Mouse (Mus musculus): ENCODE results near the gene Prkar2b. TPM values are rescaled to one million over a fixed set of nuclear protein-coding genes. Genes with fewer than 3 reads are reported as not detected.

The Prkar2b gene
- polyA plus RNA-seq, 1 experiment from 2014 or later = 50.1 TPM

DNA sequence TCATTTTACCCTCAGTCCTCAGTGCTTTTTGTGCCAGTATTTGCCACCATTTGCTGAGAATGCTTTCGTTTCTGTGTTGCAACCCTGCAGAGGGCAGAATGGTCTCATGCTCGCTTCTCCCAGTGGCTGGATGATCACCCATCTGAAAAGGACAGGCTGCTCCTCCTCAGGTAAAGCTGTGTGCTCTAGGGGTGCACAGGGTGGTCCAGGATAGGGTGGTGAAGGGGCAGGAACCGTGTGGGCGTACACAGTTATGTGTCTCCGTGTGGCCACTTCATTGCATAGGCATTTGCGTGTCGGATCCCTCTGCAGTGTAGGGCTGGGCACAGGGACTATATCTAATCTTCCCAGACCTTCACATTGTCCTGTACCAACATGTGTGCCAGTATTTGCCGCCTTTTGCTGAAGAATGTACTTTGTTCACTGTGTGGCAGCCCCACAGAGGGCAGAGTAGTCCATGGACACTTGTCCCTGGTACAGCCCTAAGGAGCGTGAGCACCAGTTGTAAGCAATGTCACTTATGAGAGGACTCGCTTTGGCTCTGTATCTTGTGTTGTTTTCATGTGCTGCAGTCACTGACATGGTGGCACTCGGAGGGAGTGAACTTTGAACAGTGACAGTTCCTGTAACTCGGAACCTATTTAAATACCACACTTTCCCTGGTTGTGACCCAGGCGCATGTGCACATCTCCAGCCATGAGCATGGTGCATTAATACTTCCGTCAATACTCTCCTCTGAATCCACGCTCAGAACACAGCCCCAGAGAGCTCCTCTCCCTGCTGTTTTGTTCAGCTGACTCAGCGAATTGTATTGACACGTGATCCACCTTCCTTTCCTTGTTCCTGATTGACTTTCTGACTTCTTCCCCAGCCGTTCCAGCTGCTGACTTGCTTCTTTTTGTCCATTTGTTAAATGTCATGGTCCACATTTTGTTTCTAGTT, 140.4 kb downstream of the Prkar2b start:
- Histone ChIP-seq H3K9me3 (ENCODE audit: control insufficient read depth, low read length) (no peaks in the 10 kb centered on the region), H3K27me3 (ENCODE audit: control insufficient read depth, insufficient read depth, low read length) (no peaks in the 10 kb centered on the region), H3K36me3 (ENCODE audit: control insufficient read depth, insufficient read depth, low read length) (no peaks in the 10 kb centered on the region; the same call in 1 of the 2 replicates), H3K4me3 (ENCODE audit: low read depth, low read length) (no peak overlapping the region), H3K4me2 (ENCODE audit: low read depth, low read length, severe bottlenecking) (no peak overlapping the region), H3K4me1 (replicated peaks; ENCODE audit: control insufficient read depth, insufficient read depth, low read length) (no peaks in the 10 kb centered on the region), H3K27ac (ENCODE audit: low read depth, low read length) (no peak overlapping the region), H3K9ac (ENCODE audit: low read length) (no peak overlapping the region)
- no peak for DNase-seq (ENCODE audit: low spot score)
- 85% methylated on average over 18 of the region's 18 CpGs for WGBS
- ATAC-seq (replicated peaks; ENCODE audit: low FRiP score) = no peak

DNA sequence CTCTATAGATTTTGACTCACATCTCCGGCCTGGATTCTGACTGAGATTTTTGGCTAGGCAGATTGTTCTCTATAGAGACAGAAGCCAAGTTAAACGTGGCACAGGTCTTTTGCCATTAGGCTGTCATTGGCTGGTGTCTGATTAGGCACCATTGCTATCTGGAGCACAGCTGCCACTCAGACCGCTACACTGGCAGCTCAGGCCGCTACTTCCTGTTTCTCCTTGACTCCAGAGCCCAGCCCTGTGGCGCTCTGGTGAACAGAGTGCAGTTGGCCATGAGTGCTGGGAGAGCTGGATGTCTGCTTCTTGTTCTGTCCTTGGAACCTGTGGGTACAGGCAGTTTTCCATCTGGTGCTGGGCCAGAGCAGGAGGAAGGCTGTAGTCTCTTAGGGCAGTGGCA, 143.9 kb downstream of the Prkar2b start:
- H3K4me1 ChIP-seq (replicated peaks; ENCODE audit: control insufficient read depth, insufficient read depth, low read length) = no peaks in the 10 kb centered on the region
- H3K9me3 ChIP-seq (ENCODE audit: control insufficient read depth, low read length) = no peaks in the 10 kb centered on the region
- no peak for DNase-seq (ENCODE audit: low spot score)
- H3K27ac ChIP-seq (ENCODE audit: low read depth, low read length) = no peak overlapping the region
- WGBS = 85% methylated on average over 5 of the region's 5 CpGs
- no peak overlapping the region for H3K4me3 ChIP-seq (ENCODE audit: low read depth, low read length)
- ATAC-seq (replicated peaks; ENCODE audit: low FRiP score) = no peak
- H3K4me2 ChIP-seq (ENCODE audit: low read depth, low read length, severe bottlenecking) = no peak overlapping the region
- H3K36me3 ChIP-seq (ENCODE audit: control insufficient read depth, insufficient read depth, low read length) = no peaks in the 10 kb centered on the region
- H3K27me3 ChIP-seq (ENCODE audit: control insufficient read depth, insufficient read depth, low read length) = no peaks in the 10 kb centered on the region
- no peak overlapping the region for H3K9ac ChIP-seq (ENCODE audit: low read length)

DNA sequence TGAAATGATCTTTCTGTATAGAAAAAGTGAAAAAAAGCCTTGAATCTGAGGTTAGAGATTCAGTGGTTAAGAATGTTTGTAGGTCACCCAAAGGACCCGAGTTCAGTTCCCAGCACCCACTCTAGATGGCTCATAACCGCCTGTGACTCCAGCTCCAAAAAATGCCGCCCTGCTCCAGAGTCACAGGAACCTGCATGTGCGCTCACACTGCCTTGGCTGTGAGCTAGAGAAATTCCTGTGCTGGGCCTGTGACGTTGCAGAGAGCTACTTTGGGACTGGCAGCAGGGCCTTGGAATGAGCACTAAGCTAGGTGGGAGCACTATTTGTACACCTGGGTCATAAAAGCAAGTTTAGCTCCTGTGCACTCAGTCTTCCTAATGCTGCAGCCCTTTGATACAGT, 144.4 kb downstream of the Prkar2b start:
- Histone ChIP-seq H3K36me3 (ENCODE audit: control insufficient read depth, insufficient read depth, low read length) (no peaks in the 10 kb centered on the region), H3K4me3 (ENCODE audit: low read depth, low read length) (no peak overlapping the region), H3K9me3 (ENCODE audit: control insufficient read depth, low read length) (no peaks in the 10 kb centered on the region), H3K9ac (ENCODE audit: low read length) (no peak overlapping the region), H3K4me1 (replicated peaks; ENCODE audit: control insufficient read depth, insufficient read depth, low read length) (no peaks in the 10 kb centered on the region), H3K27ac (ENCODE audit: low read depth, low read length) (no peak overlapping the region), H3K27me3 (ENCODE audit: control insufficient read depth, insufficient read depth, low read length) (no peaks in the 10 kb centered on the region), H3K4me2 (ENCODE audit: low read depth, low read length, severe bottlenecking) (no peak overlapping the region)
- DNase-seq (ENCODE audit: low spot score) = no peak
- WGBS = 95% methylated on average over 5 of the region's 5 CpGs
- no peak for ATAC-seq (replicated peaks; ENCODE audit: low FRiP score)

DNA sequence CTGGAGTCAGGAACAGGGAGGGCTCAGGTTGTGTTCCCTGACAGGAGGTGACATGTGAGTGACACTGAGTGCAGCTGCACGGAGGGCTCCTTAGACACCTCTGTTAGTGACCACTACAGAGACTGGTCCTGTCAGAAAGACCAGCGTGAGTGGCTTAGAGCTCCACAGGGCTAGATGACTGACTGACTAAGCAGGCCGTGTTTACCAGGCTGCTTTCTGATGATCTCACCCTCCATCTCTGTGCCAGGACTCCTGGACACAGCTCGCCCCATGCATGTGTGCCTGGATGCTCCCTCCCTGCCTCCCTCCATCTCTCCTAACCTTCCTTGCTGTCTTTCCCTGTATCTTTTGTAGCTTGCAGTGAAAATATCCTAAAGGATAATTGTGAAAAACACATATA, 147.5 kb downstream of the Prkar2b start:
- H3K36me3 ChIP-seq (ENCODE audit: control insufficient read depth, insufficient read depth, low read length) = no peaks in the 10 kb centered on the region
- DNase-seq (ENCODE audit: low spot score) (no peak), ATAC-seq (replicated peaks; ENCODE audit: low FRiP score) (no peak)
- no peak overlapping the region for H3K9ac ChIP-seq (ENCODE audit: low read length)
- no peak overlapping the region for H3K4me2 ChIP-seq (ENCODE audit: low read depth, low read length, severe bottlenecking)
- no peak overlapping the region for H3K27ac ChIP-seq (ENCODE audit: low read depth, low read length)
- H3K9me3 ChIP-seq (ENCODE audit: control insufficient read depth, low read length) = no peaks in the 10 kb centered on the region
- H3K4me1 ChIP-seq (replicated peaks; ENCODE audit: control insufficient read depth, insufficient read depth, low read length) = no peaks in the 10 kb centered on the region
- no peaks in the 10 kb centered on the region for H3K27me3 ChIP-seq (ENCODE audit: control insufficient read depth, insufficient read depth, low read length)
- WGBS = 84% methylated on average over 4 of the region's 4 CpGs
- no peak overlapping the region for H3K4me3 ChIP-seq (ENCODE audit: low read depth, low read length)

DNA sequence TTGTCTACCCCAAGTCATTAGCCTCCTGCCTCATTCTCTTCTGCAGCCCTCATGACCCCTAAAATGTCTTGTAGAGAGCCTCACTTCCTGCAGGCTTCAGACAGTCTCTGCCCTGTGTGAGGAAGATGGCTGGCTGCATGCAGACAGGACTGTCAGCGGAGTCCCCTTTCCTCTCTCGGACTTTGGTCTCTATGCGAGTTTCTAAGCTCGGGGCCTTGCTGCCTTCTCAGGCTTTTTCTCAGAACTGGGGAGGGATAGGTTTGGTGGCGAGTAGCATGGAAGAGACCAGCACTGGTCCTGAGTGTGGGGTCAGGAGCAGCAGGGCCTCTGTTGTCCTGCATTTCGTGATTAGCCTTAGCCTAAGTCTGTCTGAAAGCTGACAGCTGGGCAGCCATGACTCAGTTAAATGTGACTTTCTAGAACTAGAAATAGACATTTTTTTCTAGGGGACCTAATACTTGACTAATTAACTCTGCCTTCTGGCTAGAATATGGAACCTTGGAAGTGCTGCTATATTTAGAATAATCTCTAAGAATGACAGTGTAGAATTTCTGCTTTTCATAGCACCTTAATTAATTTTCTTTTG, 148.0 kb downstream of the Prkar2b start:
- Histone ChIP-seq H3K27me3 (ENCODE audit: control insufficient read depth, insufficient read depth, low read length) (no peaks in the 10 kb centered on the region), H3K9ac (ENCODE audit: low read length) (no peak overlapping the region), H3K36me3 (ENCODE audit: control insufficient read depth, insufficient read depth, low read length) (no peaks in the 10 kb centered on the region), H3K27ac (ENCODE audit: low read depth, low read length) (no peak overlapping the region), H3K4me1 (replicated peaks; ENCODE audit: control insufficient read depth, insufficient read depth, low read length) (no peaks in the 10 kb centered on the region), H3K4me2 (ENCODE audit: low read depth, low read length, severe bottlenecking) (no peak overlapping the region), H3K9me3 (ENCODE audit: control insufficient read depth, low read length) (no peaks in the 10 kb centered on the region), H3K4me3 (ENCODE audit: low read depth, low read length) (no peak overlapping the region)
- DNase-seq (ENCODE audit: low spot score) (no peak), ATAC-seq (replicated peaks; ENCODE audit: low FRiP score) (no peak)
- WGBS = 86% methylated on average over 6 of the region's 6 CpGs

Other genes starting within 250 kb of the Prkar2b start
- gene Hbp1, start 110.8 kb downstream of the Prkar2b start, polyA plus RNA-seq (2014; fragmentation: Nextera tagmentation; extraction: Ambion mirVana) = 80.8 and 87.1 TPM in 2 replicates
- 1.3 and 1.4 TPM in 2 replicates for gene Pik3cg, start 147.4 kb upstream of the Prkar2b start, polyA plus RNA-seq (2014; fragmentation: Nextera tagmentation; extraction: Ambion mirVana)

Data from forebrain, embryonic 11.5 days (tissue).